Mouse (Mus musculus) stomach, embryonic 16.5 days (tissue): ENCODE measurements around the gene Lrrc3c. TPM values are rescaled to one million over a fixed set of nuclear protein-coding genes. Genes with fewer than 3 reads are reported as not detected.
"Not testable (repeated sequence)": the region's sequence is repeated elsewhere in the genome, so short reads cannot be mapped to it uniquely, and the experiment has no call there.

ENCODE experiments used
- ATAC-seq: fragments of 200-750 bp; cut with Nextera tagmentation; 2 replicates; pipeline ENCODE4 v1.8.0; 2017; ENCODE audit warnings: moderate number of reproducible peaks, moderate TSS enrichment; ENCODE audit not compliant: insufficient read depth, low FRiP score
- H3K27ac ChIP-seq: fragments of 300-500 bp; sonication (generic); 2 replicates; pipeline ENCODE4 v1.5.1; 2014; ENCODE audit warnings: low read length
- H3K27me3 ChIP-seq: fragments of 300-500 bp; sonication (generic); 2 replicates; pipeline ENCODE4 v1.6.1; 2014; ENCODE audit warnings: low read length, control low read depth, mixed read lengths; ENCODE audit not compliant: control insufficient read depth, insufficient read depth
- H3K36me3 ChIP-seq: fragments of 300-500 bp; sonication (generic); 2 replicates; pipeline ENCODE4 v1.6.1; 2014; ENCODE audit warnings: low read length; ENCODE audit not compliant: control insufficient read depth, insufficient read depth
- H3K4me1 ChIP-seq: fragments of 300-500 bp; sonication (generic); 2 replicates; pipeline ENCODE4 v1.6.1; 2014; ENCODE audit warnings: low read length, control low read depth, mixed read lengths; ENCODE audit not compliant: control insufficient read depth, insufficient read depth
- H3K4me2 ChIP-seq: fragments of 300-500 bp; sonication (generic); 2 replicates; pipeline ENCODE4 v1.6.1; 2014; ENCODE audit warnings: low read depth, low read length, mixed read lengths
- H3K4me3 ChIP-seq: fragments of 300-500 bp; sonication (generic); replicated peaks from 2 replicates; pipeline ENCODE4 v1.5.1; 2014; ENCODE audit warnings: mild to moderate bottlenecking, low read length
- H3K9ac ChIP-seq: fragments of 300-500 bp; sonication (generic); 2 replicates; pipeline ENCODE4 v1.6.1; 2014; ENCODE audit warnings: low read length
- H3K9me3 ChIP-seq: fragments of 300-500 bp; sonication (generic); replicated peaks from 2 replicates; pipeline ENCODE4 v1.6.1; 2016; ENCODE audit warnings: low read length, control low read depth; ENCODE audit not compliant: control insufficient read depth
- WGBS: fragments of 180-500 bp; shearing (Covaris S2); extraction: QIAGEN DNeasy Blood & Tissue Kit; methylation state at CpG from one replicate; pipeline ENCODE4 v1.1.7; 2014; 5-methylcytosine and 5-hydroxymethylcytosine counted together
- polyA plus RNA-seq: library from polyadenylated mRNA; unstranded; fragments of >200 nt; fragmentation: Nextera tagmentation; extraction: Ambion mirVana; gene quantifications from 2 replicates; pipeline ENCODE4 v1.2.1, GENCODE M21; 2015

Gene Lrrc3c
- polyA plus RNA-seq, 1 experiment from 2014 or later: not detected

DNA sequence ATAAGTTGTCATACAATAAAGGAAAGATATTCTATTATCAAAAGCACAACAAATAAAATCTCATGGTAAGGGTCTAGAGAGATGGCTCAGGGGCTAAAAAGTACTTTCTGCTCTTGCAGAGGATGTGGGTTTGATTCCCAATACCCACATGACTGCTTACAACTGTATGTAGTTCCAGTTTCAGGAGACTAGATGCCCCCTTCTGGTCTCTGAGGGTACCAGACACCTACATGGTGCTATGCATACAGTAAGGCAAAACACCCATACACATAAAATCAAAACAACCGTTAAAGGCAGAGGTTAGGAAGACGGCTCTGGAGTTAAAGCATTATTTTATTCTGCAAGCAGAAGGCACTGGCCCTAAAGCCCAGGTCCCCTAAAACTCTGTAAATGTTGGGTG, 5.9 kb downstream of the Lrrc3c start:
- Histone ChIP-seq H3K9me3 (no peaks in the 10 kb centered on the region), H3K4me2 (no peak overlapping the region), H3K27ac (no peak overlapping the region), H3K4me1 (peaks cover 3% of the 10 kb centered on the region; the same call in 1 of the 2 replicates), H3K4me3 (no peak overlapping the region), H3K36me3 (no peaks in the 10 kb centered on the region), H3K27me3 (peaks cover 4% of the 10 kb centered on the region; the same call in 1 of the 2 replicates), H3K9ac (no peak overlapping the region)
- no peak for ATAC-seq
- 80% methylated on average over 2 of the region's 2 CpGs for WGBS

DNA sequence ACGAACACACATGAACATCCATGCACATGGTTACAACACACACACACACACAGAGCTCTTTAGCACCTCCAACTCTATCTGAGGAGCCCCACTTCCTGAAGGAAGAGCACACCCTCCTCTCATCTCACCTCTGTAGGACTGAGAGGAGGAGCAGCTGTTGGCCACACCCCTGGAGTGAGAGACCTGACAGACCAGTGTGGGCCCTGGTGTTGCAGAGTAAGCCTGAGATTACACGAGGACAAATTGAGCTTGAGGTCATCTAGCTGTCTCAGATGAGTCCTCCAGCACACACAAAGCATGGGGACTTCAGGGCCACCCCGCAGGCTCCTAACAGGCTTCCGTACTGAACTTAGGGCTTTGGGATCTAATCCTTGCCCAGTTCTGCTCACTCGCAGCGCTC, 6.8 kb downstream of the Lrrc3c start:
- H3K27me3 ChIP-seq, H3K4me1 ChIP-seq, H3K4me3 ChIP-seq, H3K36me3 ChIP-seq, H3K27ac ChIP-seq, H3K9me3 ChIP-seq, H3K9ac ChIP-seq, H3K4me2 ChIP-seq, ATAC-seq: not testable (repeated sequence)
- 59% methylated on average over 6 of the region's 6 CpGs for WGBS

GRCm38 (mm10) chr11:98606763-98607162, 8.7 kb downstream of the Lrrc3c start:
- Histone ChIP-seq H3K4me3 (no peak overlapping the region), H3K4me2 (no peak overlapping the region), H3K9me3 (no peaks in the 10 kb centered on the region), H3K27ac (no peak overlapping the region), H3K4me1 (peaks cover 3% of the 10 kb centered on the region; the same call in 1 of the 2 replicates), H3K36me3 (no peaks in the 10 kb centered on the region), H3K9ac (no peak overlapping the region), H3K27me3 (no peaks in the 10 kb centered on the region; the same call in 1 of the 2 replicates)
- ATAC-seq: no peak
- 8% methylated on average over 3 of the region's 3 CpGs for WGBS

DNA sequence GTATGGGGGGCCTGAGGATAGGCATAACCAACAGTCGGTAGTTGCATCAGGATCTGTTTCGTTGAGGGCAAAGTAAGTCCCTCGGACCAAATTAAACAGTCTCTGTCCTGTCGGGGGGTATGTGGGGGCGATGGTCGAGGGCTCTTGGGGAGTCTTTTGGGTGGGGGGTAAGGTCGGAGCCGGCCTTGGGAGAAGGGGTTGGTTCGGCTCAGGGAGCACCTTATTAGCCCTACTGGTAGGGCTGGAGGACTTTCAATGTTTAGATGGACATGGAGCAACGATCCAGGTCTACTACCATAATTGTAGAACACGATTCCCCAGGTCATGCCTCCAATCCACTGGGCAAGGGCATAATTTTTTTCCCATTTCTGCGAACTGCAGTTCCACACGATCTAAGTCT, 22.7 kb downstream of the Lrrc3c start:
- Histone ChIP-seq H3K9me3 (no peaks in the 10 kb centered on the region), H3K9ac (no peak overlapping the region), H3K27me3 (no peaks in the 10 kb centered on the region), H3K36me3 (no peaks in the 10 kb centered on the region), H3K4me1 (no peaks in the 10 kb centered on the region), H3K4me3 (no peak overlapping the region), H3K4me2 (no peak overlapping the region), H3K27ac (no peak overlapping the region)
- 93% methylated on average over 13 of the region's 13 CpGs for WGBS
- no peak for ATAC-seq

- not testable (repeated sequence) for H3K4me2 ChIP-seq, H3K4me1 ChIP-seq, H3K9me3 ChIP-seq, H3K36me3 ChIP-seq, H3K27me3 ChIP-seq, H3K27ac ChIP-seq, H3K4me3 ChIP-seq, H3K9ac ChIP-seq, ATAC-seq
- 71% methylated on average over 6 of the region's 6 CpGs for WGBS
Observed at GRCm38 (mm10) chr11:98623981-98624380, 25.9 kb downstream of the Lrrc3c start.

- H3K36me3 ChIP-seq, H3K9me3 ChIP-seq, H3K4me3 ChIP-seq, H3K9ac ChIP-seq, ATAC-seq, H3K4me1 ChIP-seq, H3K27me3 ChIP-seq, H3K4me2 ChIP-seq, H3K27ac ChIP-seq: not testable (repeated sequence)
- WGBS: 100% methylated on average over 2 of the region's 2 CpGs
Observed at GRCm38 (mm10) chr11:98624381-98624780, 26.3 kb downstream of the Lrrc3c start.

DNA sequence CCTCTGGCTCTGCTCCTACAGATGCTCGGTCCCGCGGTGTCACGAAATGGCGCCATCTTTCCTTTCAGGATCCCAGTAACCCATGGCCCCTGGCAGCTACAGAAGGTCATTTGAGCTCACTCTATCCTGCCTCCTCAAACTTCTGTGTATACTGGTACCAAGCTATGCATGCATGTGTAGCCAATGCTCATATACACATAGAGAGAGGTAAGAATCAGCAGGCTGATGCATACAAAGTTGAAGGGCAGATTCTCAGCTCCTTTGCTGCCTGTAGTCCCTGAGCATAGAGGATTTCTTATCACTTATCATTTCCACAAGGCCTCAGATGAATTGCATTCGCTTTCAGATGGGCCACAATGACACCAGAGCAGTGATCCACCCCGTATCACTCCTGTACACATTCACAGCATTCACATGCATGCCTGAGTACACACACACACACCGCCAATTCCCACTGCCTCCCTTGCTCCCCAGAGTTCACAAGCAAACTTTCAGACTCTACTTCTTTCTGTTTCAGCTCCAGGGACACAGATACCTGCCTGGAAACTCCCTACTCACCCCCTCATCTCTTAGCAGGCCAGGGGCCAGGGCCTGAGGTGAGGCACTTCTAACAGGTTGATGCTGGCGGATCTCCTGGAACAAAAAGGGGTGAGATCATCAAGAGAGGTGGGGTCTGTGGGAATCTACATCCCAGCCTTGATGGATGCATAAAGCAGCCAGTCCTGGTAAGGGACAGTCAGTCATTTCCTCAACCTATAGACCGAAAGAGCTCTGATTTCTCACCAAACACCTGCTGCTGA, 27.7 kb downstream of the Lrrc3c start, which contains the start of the genes Gm12355 and Gsdma3:
Gene Gm12355, minus strand, starts transcription at position 51 of the 800 bp plus-strand sequence.
Gene Gsdma3, plus strand, starts transcription at position 750 of the 800 bp plus-strand sequence.
- H3K4me3 ChIP-seq: no peak within 1 kb of the TSS
- no peaks in the 10 kb centered on the region for H3K36me3 ChIP-seq
- no peaks in the 10 kb centered on the region for H3K4me1 ChIP-seq
- no peak within 1 kb of the TSS for H3K27ac ChIP-seq
- no peaks in the 10 kb centered on the region for H3K9me3 ChIP-seq
- no peak for ATAC-seq
- no peak within 1 kb of the TSS for H3K9ac ChIP-seq
- WGBS: 83% methylated on average over 10 of the region's 10 CpGs
- no peak within 1 kb of the TSS for H3K4me2 ChIP-seq
- H3K27me3 ChIP-seq: no peaks in the 10 kb centered on the region

- Histone ChIP-seq H3K9ac (no peak overlapping the region), H3K9me3 (no peaks in the 10 kb centered on the region), H3K36me3 (no peaks in the 10 kb centered on the region), H3K4me3 (no peak overlapping the region), H3K27ac (no peak overlapping the region), H3K4me2 (no peak overlapping the region), H3K27me3 (no peaks in the 10 kb centered on the region), H3K4me1 (no peaks in the 10 kb centered on the region)
- ATAC-seq: no peak
- 93% methylated on average over 3 of the region's 3 CpGs for WGBS
Observed at GRCm38 (mm10) chr11:98628706-98629105, 30.6 kb downstream of the Lrrc3c start.

- Histone ChIP-seq H3K27me3 (no peaks in the 10 kb centered on the region), H3K4me2 (no peak overlapping the region), H3K9me3 (no peaks in the 10 kb centered on the region), H3K27ac (no peak overlapping the region), H3K36me3 (no peaks in the 10 kb centered on the region), H3K9ac (no peak overlapping the region), H3K4me1 (no peaks in the 10 kb centered on the region), H3K4me3 (no peak overlapping the region)
- no peak for ATAC-seq
- 81% methylated on average over 5 of the region's 5 CpGs for WGBS
Observed at GRCm38 (mm10) chr11:98630646-98631045, 32.6 kb downstream of the Lrrc3c start.
